Mouse (Mus musculus) hindbrain, embryonic 15.5 days (tissue): Measurements from ENCODE around the gene Zmynd10. TPM values are rescaled to one million over a fixed set of nuclear protein-coding genes. Genes with fewer than 3 reads are reported as not detected.
A peak's percentile ranks its signal among the peaks of the same experiment; 100 is the strongest.

Experiments used
- ATAC-seq: fragments of 200-750 bp; cut with Nextera tagmentation; 2 replicates; pipeline ENCODE4 v1.8.0; 2017; ENCODE audit warnings: low read depth, moderate number of reproducible peaks, moderate TSS enrichment; ENCODE audit not compliant: low FRiP score
- H3K27ac ChIP-seq: fragments of 300-500 bp; sonication (generic); replicated peaks from 2 replicates; pipeline ENCODE4 v1.5.1; 2015; ENCODE audit warnings: mild to moderate bottlenecking, inconsistent platforms
- H3K27me3 ChIP-seq: fragments of 300-500 bp; sonication (generic); 2 replicates; pipeline ENCODE4 v1.6.1; 2015; ENCODE audit warnings: control low read depth, inconsistent platforms
- H3K36me3 ChIP-seq: fragments of 300-500 bp; sonication (generic); 2 replicates; pipeline ENCODE4 v1.6.1; 2015; ENCODE audit warnings: control low read depth, inconsistent platforms
- H3K4me1 ChIP-seq: fragments of 300-500 bp; sonication (generic); replicated peaks from 2 replicates; pipeline ENCODE4 v1.6.1; 2015; ENCODE audit warnings: control low read depth, inconsistent platforms
- H3K4me2 ChIP-seq: fragments of 300-500 bp; sonication (generic); 2 replicates; pipeline ENCODE4 v1.6.1; 2015; ENCODE audit warnings: moderate library complexity, mild to moderate bottlenecking, inconsistent platforms
- H3K4me3 ChIP-seq: fragments of 300-500 bp; sonication (generic); 2 replicates; pipeline ENCODE4 v1.5.1; 2015; ENCODE audit warnings: mild to moderate bottlenecking, inconsistent platforms
- H3K9ac ChIP-seq: fragments of 300-500 bp; sonication (generic); 2 replicates; pipeline ENCODE4 v1.6.1; 2015; ENCODE audit warnings: inconsistent platforms
- H3K9me3 ChIP-seq: fragments of 300-500 bp; sonication (generic); 2 replicates; pipeline ENCODE4 v1.6.1; 2016; ENCODE audit warnings: control low read depth, inconsistent platforms
- WGBS: fragments of 180-500 bp; shearing (Covaris S2); methylation state at CpG from one replicate; pipeline ENCODE4 v1.1.7; 2015; 5-methylcytosine and 5-hydroxymethylcytosine counted together
- polyA plus RNA-seq: library from polyadenylated mRNA; unstranded; fragments of >200 nt; fragmentation: Nextera tagmentation; extraction: Ambion mirVana; gene quantifications from 2 replicates; pipeline ENCODE4 v1.2.1, GENCODE M21; 2015

Gene Zmynd10
- polyA plus RNA-seq, 1 experiment from 2014 or later, result 4.3 TPM

- peak within 1 kb of the TSS; percentile 63 for H3K9ac ChIP-seq
- H3K4me1 ChIP-seq, result peaks cover 46% of the 10 kb centered on the region
- peak within 1 kb of the TSS; percentile 82 for H3K27ac ChIP-seq
- H3K4me3 ChIP-seq, result peak within 1 kb of the TSS; percentile 75
- H3K27me3 ChIP-seq, result no peaks in the 10 kb centered on the region
- ATAC-seq, result peak; percentile 88
- peaks cover 46% of the 10 kb centered on the region for H3K36me3 ChIP-seq
- no peaks in the 10 kb centered on the region for H3K9me3 ChIP-seq
- WGBS, result under 1% methylated on average over 46 of the region's 46 CpGs
- H3K4me2 ChIP-seq, result peak within 1 kb of the TSS; percentile 72
Measured at GRCm38 (mm10) chr9:107541474-107542351, 5.4 kb upstream of the Zmynd10 start, which contains the start of the genes Cyb561d2 and Nprl2. Gene Cyb561d2 (minus strand): TSS chr9:107542193. Gene Nprl2 (plus strand): TSS chr9:107542226.

- H3K9me3 ChIP-seq, result no peaks in the 10 kb centered on the region
- peak overlapping the region; percentile 82 for H3K27ac ChIP-seq
- peak overlapping the region; percentile 63 for H3K9ac ChIP-seq
- peaks cover 46% of the 10 kb centered on the region for H3K4me1 ChIP-seq
- peaks cover 46% of the 10 kb centered on the region for H3K36me3 ChIP-seq
- peak overlapping the region; percentile 72 for H3K4me2 ChIP-seq
- WGBS, result 2% methylated on average over 11 of the region's 11 CpGs
- no peaks in the 10 kb centered on the region for H3K27me3 ChIP-seq
- H3K4me3 ChIP-seq, result peak overlapping the region; percentile 75
- ATAC-seq, result 0 out of 2 replicates have a peak, but pooled peaks have one; percentile 23
Measured at GRCm38 (mm10) chr9:107542352-107542686, 4.8 kb upstream of the Zmynd10 start.

- Histone ChIP-seq H3K27me3 (no peaks in the 10 kb centered on the region), H3K4me3 (peak overlapping the region; percentile 75), H3K9me3 (no peaks in the 10 kb centered on the region), H3K9ac (peak overlapping the region; percentile 63; the same call in 1 of the 2 replicates), H3K27ac (no peak overlapping the region), H3K4me1 (peaks cover 46% of the 10 kb centered on the region), H3K4me2 (peak overlapping the region; percentile 72), H3K36me3 (peaks cover 42% of the 10 kb centered on the region)
- ATAC-seq, result no peak
- 50% methylated on average over 8 of the region's 8 CpGs for WGBS
Measured at GRCm38 (mm10) chr9:107542721-107543120, 4.4 kb upstream of the Zmynd10 start.

- H3K9me3 ChIP-seq, result no peaks in the 10 kb centered on the region
- ATAC-seq, result no peak
- no peak overlapping the region for H3K27ac ChIP-seq
- peaks cover 41% of the 10 kb centered on the region for H3K4me1 ChIP-seq
- H3K27me3 ChIP-seq, result no peaks in the 10 kb centered on the region
- WGBS, result 85% methylated on average over 11 of the region's 11 CpGs
- peaks cover 36% of the 10 kb centered on the region for H3K36me3 ChIP-seq
- no peak overlapping the region for H3K9ac ChIP-seq
- H3K4me2 ChIP-seq, result no peak overlapping the region; the same call in 1 of the 2 replicates
- H3K4me3 ChIP-seq, result no peak overlapping the region
Measured at GRCm38 (mm10) chr9:107543299-107543698, 3.8 kb upstream of the Zmynd10 start.

GRCm38 (mm10) chr9:107544196-107544700 lies 2.9 kb upstream of the Zmynd10 start:
- no peak for ATAC-seq
- 95% methylated on average over 17 of the region's 17 CpGs for WGBS

GRCm38 (mm10) chr9:107544729-107545128 lies 2.4 kb upstream of the Zmynd10 start:
- no peaks in the 10 kb centered on the region for H3K9me3 ChIP-seq
- H3K36me3 ChIP-seq, result peaks cover 22% of the 10 kb centered on the region
- H3K4me2 ChIP-seq, result no peak overlapping the region
- H3K4me3 ChIP-seq, result no peak overlapping the region
- H3K27me3 ChIP-seq, result peaks cover 11% of the 10 kb centered on the region; the same call in 1 of the 2 replicates
- H3K9ac ChIP-seq, result no peak overlapping the region
- ATAC-seq, result no peak
- 93% methylated on average over 12 of the region's 12 CpGs for WGBS
- peaks cover 41% of the 10 kb centered on the region for H3K4me1 ChIP-seq
- H3K27ac ChIP-seq, result no peak overlapping the region

More at GRCm38 (mm10) chr9:107544196-107544700, 2.9 kb upstream of the Zmynd10 start:
- peaks cover 41% of the 10 kb centered on the region for H3K4me1 ChIP-seq
- no peak overlapping the region for H3K9ac ChIP-seq
- no peak overlapping the region for H3K27ac ChIP-seq
- peaks cover 27% of the 10 kb centered on the region for H3K36me3 ChIP-seq
- peaks cover 7% of the 10 kb centered on the region; the same call in 1 of the 2 replicates for H3K27me3 ChIP-seq
- no peaks in the 10 kb centered on the region for H3K9me3 ChIP-seq
- H3K4me3 ChIP-seq, result no peak overlapping the region
- H3K4me2 ChIP-seq, result no peak overlapping the region

- no peak for ATAC-seq
- no peak overlapping the region for H3K4me3 ChIP-seq
- no peaks in the 10 kb centered on the region for H3K9me3 ChIP-seq
- WGBS, result 89% methylated on average over 10 of the region's 10 CpGs
- no peak overlapping the region for H3K27ac ChIP-seq
- H3K4me2 ChIP-seq, result no peak overlapping the region
- H3K9ac ChIP-seq, result no peak overlapping the region
- H3K36me3 ChIP-seq, result peaks cover 17% of the 10 kb centered on the region
- H3K27me3 ChIP-seq, result peaks cover 16% of the 10 kb centered on the region
- peaks cover 39% of the 10 kb centered on the region for H3K4me1 ChIP-seq
Measured at GRCm38 (mm10) chr9:107545199-107545598, 1.9 kb upstream of the Zmynd10 start.

- Histone ChIP-seq H3K9me3 (no peaks in the 10 kb centered on the region), H3K27ac (no peak overlapping the region), H3K27me3 (peaks cover 20% of the 10 kb centered on the region), H3K4me1 (peaks cover 37% of the 10 kb centered on the region), H3K4me2 (no peak overlapping the region), H3K36me3 (peaks cover 17% of the 10 kb centered on the region), H3K4me3 (no peak overlapping the region), H3K9ac (no peak overlapping the region)
- WGBS, result 4% methylated on average over 3 of the region's 3 CpGs
- ATAC-seq, result no peak
Measured at GRCm38 (mm10) chr9:107545602-107546001, 1.5 kb upstream of the Zmynd10 start.

GRCm38 (mm10) chr9:107547957-107548356 lies 859 bp downstream of the Zmynd10 start:
- 79% methylated on average over 5 of the region's 5 CpGs for WGBS
- Histone ChIP-seq H3K9ac (no peak overlapping the region), H3K9me3 (no peaks in the 10 kb centered on the region), H3K4me2 (no peak overlapping the region), H3K27me3 (peaks cover 43% of the 10 kb centered on the region), H3K27ac (no peak overlapping the region), H3K4me3 (no peak overlapping the region), H3K36me3 (peaks cover 17% of the 10 kb centered on the region), H3K4me1 (peaks cover 36% of the 10 kb centered on the region)
- no peak for ATAC-seq

- Histone ChIP-seq H3K4me1 (peaks cover 41% of the 10 kb centered on the region), H3K27ac (no peak overlapping the region), H3K4me2 (no peak overlapping the region), H3K9me3 (no peaks in the 10 kb centered on the region), H3K27me3 (peaks cover 45% of the 10 kb centered on the region), H3K9ac (no peak overlapping the region), H3K4me3 (no peak overlapping the region), H3K36me3 (peaks cover 14% of the 10 kb centered on the region)
- 94% methylated on average over 10 of the region's 10 CpGs for WGBS
- no peak for ATAC-seq
Measured at GRCm38 (mm10) chr9:107548820-107549219, 1.7 kb downstream of the Zmynd10 start.

- Histone ChIP-seq H3K9me3 (no peaks in the 10 kb centered on the region), H3K9ac (no peak overlapping the region), H3K27me3 (peaks cover 45% of the 10 kb centered on the region), H3K4me3 (no peak overlapping the region), H3K4me1 (peaks cover 43% of the 10 kb centered on the region), H3K4me2 (no peak overlapping the region), H3K27ac (no peak overlapping the region), H3K36me3 (peaks cover 7% of the 10 kb centered on the region)
- no peak for ATAC-seq
- WGBS, result 87% methylated on average over 20 of the region's 20 CpGs
Measured at GRCm38 (mm10) chr9:107549297-107550074, 2.4 kb downstream of the Zmynd10 start.
